Mouse (Mus musculus) spleen, postnatal 10 days (tissue): ENCODE results near the gene Cnnm2.
A peak's percentile ranks its signal among the peaks of the same experiment; 100 is the strongest.

Experiments
- DNase-seq, 2 experiments: peaks; one replicate each; pipeline ENCODE4 v3.0.0; 2021 to 2022; ENCODE audit warnings: low spot score in 2 of 2

The Cnnm2 gene

DNA sequence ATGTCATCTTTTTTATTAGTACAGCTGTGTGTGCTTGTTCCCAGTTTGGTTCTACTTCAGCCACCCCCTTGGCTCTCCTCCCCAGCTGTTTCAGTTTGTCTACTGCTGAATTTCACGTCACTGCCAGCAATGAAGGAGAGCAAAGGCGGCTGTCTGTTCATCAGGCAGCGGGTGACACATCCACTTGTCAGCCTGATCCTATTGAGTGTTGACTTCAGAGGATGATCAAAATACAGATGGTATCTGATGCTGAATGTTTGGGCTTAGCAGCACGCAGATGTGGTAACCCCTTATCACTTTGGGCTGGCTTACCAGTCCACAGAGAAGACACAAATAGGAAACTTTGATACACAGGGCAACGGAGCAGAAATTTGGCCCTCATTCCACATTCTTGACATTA is 85.1 kb downstream of the Cnnm2 start:
- peak; percentile 37 to 52 for DNase-seq

DNA sequence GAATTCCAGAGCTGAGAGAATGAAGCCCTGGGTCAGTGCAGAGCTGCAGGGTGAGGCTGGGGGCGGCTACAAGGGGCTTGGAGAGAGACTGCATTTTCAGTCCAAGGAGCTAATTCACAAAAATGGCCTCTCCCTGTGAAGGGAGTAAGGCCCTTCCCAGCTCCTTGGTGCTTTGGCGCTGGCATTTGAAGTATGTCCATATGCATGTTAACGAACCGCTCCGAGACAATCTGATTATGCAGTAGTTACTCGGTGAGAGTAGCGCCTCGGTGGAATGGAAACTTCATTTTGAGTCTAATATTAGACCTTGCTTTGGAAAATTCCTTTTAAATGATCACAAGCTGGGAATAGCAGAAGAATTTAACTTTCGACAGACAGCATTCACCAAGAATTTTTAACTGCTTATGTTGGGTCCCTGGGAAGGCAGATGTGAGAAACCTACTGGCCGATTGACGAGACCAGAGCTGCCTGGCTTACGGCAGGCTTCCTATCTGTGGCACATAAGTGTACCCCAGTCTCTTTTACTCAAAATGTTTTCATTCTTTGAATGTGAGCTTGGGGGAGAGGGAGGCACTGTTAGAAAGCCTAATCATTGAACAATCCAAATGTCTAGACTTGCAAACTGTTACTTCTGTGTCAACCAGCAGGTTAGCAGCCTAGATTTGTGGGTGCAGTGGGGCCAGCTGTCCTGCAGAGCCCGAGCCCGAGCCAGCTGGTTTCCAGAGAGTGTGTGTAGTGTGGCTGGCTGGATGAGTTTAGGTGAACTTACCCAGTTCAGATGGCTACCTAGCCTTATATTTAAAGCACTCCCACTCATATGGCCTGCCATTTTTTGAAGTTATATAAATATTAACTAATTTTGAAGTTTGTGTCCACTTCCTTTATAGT is 87.2 kb downstream of the Cnnm2 start:
- DNase-seq, result peak; percentile 56

DNA sequence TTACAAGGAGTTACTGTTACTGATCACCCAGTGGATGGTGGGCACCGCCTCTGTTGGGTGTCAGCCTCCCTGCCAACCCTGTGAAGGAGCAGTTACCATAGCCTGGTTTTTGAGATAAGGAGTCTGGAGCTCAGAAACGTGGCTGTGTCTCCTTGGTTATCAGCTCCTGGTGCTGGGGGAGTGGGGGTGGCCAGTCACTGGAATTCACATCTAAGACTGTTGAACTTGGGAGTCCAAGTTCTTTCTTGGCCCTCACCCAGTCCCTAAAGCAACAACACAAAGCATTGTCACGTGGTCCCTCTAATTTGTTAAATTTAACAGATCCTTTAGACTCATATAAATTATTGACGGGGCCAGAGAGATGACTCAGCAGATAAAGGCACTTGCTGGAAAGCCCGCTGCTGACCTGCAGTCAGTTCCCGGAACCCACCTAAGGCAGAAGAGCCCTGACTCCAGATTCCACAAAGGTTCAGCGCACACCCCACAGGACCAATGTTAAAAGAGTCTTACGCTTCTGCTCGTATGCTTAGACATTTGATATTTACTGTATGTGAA is 88.1 kb downstream of the Cnnm2 start:
- DNase-seq, result peak; percentile 68 to 80

DNA sequence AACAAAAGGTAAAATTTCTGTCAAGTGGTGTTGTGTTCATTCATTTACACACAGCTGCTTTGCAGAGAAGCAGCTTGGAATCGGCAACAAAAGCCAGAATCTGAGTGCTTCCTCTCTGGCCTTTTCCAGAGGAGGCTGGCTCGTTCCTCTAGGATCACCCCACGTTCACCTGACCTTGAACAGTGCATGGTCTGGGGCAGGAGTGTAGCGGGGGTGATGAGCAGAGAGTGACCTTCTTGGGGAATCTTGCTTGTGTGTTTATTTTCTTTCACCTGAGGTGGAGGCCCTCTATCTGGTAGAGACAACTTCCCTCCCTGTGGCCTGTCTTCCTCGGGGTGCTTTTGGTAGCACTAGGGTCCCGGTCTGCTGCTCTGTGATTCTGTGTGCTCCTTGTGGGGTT is 94.8 kb downstream of the Cnnm2 start:
- DNase-seq, result no peak

DNA sequence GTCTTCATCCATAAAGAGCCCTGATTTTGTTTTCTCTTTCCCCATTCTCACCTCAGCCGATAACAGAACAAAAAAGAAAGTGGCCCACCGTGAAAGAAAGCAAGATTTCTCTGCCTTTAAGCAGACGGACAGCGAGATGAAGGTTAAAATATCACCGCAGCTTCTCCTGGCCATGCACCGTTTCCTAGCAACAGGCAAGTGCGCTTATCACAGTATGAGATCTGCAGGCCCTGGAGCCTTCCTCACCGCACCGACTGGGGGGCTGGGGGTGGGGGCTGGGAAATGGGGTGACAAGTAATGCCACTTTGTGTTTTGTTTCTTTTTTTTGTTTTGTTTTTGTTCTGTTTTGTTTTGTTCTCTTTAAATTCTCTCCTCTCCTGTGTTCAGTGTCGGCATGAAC is 95.4 kb downstream of the Cnnm2 start:
- no peak for DNase-seq

DNA sequence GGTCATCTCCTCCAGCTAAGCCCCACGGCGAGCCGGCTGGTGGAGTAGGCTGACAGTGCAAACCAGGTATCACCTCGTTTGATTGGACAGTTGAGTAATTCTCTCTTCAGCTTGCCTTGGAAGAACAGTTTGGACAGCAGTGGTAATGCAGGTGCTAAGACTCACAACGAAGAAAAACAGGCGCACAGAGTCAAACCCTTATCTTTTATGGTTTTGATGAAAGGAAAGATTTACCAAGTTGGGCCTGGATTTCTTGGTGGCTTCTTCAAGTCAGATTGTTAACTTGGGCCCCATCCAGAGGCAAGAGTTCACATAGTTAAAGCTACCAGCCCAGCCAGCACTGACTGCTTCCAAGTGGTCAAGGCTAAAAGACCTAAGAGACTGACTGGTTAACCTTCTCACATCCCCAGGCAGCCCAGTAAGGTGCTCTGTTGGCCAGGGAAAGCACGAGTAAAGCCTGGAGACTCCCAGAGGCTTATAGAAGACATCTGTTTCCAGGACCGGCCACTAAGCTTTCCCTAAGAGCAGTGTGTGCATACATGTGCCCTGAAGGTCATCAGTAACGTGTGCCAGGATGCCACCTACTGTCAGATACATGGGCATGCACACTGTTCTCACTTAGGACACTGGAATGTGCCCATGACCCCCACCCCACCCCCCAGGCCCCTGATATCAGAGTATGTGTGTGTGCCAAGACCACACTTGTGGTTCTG is 96.0 kb downstream of the Cnnm2 start:
- no peak for DNase-seq

DNA sequence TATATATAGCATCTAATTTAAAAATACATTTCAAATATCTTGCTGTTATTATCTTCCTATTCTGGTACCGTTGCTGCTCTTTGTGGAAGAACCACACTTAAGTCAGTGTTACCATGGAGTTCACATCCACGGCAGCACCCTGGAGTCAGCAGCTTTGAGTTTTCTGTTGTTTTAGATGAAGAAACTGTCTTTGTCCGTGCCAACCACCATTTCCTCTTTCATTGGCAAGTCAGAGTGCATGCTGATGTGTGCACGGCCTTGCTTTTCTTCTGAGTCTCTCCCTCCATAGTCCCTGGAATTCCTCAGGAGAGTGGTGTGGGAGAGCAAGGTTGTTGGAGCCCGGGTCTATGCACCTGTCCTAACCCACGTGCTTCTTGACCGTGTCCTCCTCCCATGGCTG is 96.8 kb downstream of the Cnnm2 start:
- DNase-seq, result no peak

DNA sequence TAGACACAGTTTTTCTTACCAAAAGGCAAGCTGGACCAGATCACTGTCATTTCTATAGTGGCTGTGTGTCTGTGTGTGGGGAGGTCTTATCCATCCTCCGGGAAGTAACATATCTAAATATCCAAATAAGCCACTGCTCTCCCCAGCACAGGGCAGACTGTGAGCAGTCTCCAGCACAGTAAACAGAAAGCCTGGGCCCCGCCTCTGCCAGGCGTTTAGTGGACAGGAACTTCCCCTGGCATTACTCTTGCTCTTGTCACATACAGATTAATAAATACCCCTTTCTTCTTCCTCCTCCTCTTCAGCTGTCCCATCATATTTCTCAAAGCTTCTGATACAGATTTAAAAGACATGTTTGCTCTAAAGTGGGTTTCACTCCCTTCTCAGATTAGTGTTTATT is 101.2 kb downstream of the Cnnm2 start:
- peak in 1 of 2 experiments; percentile 7 for DNase-seq

DNA sequence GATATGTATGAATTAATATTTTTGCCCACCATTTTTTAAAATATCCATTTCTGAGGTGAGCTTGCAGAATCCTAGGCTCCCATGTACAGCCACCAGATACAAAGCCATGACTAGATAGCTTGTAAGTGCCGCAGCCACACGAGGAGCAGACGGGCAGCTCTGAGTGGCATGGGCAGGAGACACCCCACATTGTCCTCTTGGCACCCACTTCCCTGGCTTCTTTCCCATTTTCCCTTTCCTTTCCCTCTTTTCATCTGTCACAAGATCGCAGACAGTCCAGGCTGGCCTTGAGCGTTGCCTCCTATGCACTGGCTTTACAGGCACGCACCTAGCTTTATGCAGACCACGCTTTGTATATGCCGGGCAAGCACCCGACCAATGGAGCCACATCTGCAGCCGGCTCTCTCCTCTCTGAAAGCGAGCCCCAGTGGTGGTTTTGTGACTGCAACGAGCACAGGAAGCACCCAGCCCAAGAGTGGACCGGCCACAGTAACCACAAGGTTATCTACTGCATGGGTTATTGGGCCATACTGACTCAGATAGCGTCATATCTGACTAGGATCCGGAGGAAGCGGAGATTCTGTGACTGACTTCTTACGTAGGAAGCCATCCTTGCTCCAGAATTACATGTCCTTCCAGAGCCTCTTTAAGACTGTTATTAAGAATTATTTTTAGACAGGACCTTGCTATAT is 102.0 kb downstream of the Cnnm2 start:
- DNase-seq, result peak; percentile 26 to 45

DNA sequence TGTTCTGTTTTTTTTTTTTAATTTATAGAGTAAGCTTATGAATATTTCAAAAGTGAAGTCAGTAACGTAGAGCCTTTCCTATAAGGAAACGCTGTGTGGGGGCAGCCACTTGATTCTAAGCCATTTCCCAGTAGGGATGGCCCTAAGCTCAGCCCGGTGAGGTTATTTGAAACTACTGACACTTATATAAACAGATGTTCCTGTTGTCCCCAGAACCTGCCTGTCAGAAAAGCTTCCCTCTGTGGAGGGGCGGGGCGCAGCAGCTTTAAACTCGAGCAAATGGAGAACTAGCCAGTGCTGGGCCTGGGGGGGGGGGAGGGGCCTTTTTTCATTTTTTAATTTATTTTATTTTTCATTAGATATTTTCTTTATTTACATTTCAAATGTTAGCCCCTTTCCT is 102.7 kb downstream of the Cnnm2 start:
- peak in 1 of 2 experiments; percentile 44 for DNase-seq

DNA sequence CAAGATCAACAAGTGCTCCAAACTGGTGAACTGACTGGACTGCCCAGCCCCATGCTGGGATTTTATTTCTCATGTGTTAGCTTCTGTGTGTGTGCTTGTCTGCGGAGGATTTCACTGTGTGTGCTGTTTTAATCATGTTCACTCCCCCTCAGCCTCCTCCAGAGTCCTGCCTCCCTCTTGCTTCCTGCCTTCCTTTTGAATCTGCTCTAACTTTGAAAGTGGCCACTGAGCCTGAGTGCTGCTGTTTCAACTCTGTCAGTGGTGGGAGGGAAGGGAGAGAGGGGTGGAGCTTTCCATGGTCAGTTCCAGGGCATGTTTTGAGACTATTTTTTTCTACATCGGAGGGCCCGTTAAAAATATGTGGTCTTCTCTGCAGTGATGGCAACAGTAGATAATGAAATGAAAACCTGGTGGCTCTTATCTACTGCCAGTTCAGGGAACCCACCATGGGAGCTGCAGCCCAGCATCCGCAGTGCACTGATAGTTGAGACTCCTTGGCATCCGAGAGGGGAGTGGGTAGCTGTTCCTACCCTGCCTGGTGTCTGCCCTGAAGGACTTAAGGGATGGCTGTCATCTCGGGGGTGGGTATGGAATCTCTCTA is 103.4 kb downstream of the Cnnm2 start:
- peak in 1 of 2 experiments; percentile 6 for DNase-seq

DNA sequence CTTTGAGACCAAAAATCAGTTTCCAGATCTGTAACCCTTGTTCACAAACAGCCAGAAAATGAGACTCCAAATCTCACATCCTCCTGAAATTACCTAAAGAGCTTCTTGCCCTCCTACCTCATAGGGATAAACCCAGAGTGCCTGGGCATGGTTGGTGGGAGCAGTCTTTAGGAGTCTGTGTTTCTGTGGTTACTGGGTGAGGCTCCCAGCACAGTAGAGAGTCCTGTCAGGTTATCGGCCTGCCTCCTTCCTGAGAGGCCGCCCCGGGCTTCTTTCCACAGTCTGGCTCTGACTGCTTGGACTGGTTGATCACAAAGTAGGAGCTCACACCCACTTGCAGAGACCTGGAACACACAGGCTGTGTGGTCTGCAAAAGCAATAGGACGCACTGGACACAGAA is 104.0 kb downstream of the Cnnm2 start:
- peak in 1 of 2 experiments; percentile 9 for DNase-seq

DNA sequence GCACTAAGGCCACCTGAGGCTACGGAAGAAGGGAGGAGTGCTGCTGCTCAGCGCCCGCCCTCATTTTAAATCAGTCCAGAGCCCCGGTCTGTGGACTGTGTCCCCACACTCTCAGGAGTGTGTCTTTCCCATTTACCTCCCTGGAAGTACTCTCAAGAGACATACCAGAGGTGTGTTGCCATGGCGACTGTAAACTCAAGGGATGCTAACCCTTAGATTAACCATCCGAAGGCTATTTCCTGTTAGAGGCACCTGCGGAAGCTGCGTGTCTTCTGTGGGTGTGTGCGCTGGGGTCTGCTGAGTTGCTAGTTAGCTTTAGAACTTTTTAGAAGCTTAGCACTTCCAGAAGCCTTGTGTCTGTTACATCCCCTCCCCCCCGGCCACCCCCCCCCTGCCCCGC is 107.7 kb downstream of the Cnnm2 start:
- DNase-seq, result peak in 1 of 2 experiments; percentile 6

DNA sequence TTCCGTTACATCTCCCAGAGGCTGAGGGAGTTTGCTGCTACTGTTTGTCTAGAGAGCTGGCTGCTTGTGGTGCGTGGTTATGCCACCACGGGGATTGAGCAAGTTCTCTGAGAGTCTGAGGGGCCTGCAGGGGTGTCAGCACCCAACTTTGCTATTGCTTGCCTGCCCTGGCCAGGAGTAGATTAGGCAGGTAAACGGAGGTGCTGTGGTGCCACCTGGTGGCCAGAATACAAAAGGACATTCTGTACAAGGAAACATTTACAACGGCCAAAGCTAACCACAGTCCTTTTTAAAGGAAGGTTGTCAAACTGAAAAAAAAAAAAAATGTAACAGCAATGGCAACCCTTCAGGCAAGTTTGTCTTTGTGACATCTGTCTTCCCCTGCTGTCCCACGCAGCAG is 108.1 kb downstream of the Cnnm2 start:
- DNase-seq, result peak; percentile 84 to 89

DNA sequence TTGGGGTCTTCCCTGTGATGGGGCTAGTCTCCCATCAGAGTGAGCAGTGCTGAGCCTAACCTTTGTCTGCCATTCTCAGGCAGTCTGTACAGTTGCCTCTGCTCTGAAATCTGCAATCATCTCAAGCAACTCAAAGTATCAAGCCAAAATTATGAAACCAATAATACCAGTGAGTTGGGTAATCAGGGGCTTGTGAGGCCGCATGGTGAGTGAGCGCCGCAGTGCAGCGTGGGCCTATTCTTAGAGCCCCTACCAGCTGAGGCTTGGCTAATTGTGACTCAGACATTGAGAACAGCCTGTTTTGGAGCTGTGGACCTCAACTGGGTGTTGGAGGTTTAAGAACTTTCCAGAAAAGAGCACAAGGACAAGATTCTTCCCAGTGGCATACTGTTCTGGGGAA is 109.7 kb downstream of the Cnnm2 start:
- no peak for DNase-seq

DNA sequence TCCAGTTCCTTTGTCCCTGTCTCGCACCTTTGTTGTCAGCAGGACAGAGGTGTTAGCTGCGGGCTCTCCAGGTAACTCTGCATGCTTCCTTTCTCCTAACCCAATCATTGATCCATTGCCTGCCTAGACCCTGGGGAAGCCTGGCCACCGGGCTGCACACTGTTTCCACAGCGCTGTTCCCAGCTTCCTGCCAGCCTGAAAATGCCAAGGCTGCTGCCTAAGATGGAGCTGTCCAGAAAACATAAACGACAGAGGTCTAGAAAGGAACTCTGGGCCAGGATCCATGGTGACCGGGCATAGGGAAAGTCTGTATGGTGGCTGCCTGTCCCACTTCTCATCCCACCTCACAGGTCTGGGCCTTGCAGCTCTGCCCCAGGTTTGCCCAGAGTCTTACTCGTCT is 110.3 kb downstream of the Cnnm2 start:
- no peak for DNase-seq

DNA sequence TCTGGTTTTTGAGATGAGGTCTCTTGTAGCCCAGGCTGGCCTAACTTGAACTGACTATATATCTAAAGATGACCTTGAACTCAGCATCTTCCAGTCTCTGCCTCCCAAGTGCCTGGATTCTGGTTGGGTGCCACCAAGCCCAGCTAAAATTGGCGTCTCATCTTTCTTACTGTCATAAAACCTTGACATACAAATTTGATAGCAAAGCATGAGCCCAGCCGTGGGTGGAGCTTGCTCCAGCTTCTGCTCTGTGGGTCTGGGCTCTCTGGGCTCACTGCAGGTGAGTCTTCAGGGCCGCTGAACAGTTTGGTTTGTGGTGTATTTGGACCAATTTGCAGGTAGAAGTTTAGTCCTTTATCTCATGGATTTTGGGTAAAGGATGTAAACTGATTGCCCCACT is 112.5 kb downstream of the Cnnm2 start:
- DNase-seq, result no peak

DNA sequence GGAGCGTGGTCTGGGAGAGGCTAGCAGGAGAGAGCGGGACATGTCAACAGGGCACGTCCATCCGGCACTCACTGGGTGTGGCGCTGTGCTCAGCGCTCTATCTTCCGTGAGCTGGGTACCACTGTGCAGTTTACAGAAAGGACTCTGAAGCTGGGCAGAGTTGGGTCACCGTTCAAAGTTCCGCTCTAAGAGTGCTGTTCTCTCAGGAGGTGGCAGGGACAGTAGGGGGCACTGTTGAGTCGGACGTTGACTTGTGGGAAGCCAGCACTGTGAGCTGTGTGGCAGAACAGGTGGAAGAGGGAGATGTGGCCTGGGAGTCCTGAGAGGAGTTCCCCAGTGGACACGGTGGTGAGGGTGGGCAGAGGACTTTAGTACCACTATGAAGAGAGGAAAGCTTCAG is 114.4 kb downstream of the Cnnm2 start:
- DNase-seq, result peak; percentile 81 to 92

DNA sequence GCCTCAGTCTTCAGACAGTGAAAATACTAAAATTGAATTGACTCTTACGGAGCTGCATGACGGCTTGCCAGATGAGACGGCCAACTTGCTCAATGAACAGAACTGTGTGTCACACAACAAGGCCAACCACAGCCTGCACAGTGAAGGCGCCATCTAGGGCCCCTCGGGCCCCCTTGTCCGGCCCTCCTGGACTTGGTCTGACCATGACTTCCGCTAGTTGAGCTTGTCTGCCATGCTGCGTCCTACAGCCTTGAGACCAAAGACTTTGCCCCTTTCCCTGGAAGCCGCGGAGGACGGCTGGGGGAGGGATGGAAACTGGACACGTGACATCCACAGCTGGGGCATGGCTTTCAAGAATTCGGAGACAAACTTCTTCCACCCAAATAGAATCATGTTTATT is 116.5 kb downstream of the Cnnm2 start:
- DNase-seq, result no peak

DNA sequence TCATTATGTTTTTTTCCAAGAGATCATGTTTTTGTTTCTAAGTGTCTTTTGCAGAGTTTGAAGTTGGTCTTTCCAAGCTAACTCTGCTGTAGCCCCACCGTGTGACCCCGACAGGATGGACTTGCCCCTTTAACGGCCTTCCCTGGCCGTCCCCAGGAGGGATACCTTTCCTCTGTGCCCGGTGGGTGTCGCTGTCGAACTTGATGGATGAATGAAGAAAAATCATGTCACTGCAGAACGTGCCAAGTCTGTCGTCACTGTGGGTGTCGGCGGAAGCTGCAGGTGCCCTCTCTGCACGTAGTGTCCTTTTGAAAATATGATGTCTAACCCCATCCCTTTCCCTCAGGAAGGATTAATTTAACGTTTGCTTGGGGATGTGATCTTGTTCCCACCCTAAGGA is 117.0 kb downstream of the Cnnm2 start:
- DNase-seq, result peak in 1 of 2 experiments; percentile 77

DNA sequence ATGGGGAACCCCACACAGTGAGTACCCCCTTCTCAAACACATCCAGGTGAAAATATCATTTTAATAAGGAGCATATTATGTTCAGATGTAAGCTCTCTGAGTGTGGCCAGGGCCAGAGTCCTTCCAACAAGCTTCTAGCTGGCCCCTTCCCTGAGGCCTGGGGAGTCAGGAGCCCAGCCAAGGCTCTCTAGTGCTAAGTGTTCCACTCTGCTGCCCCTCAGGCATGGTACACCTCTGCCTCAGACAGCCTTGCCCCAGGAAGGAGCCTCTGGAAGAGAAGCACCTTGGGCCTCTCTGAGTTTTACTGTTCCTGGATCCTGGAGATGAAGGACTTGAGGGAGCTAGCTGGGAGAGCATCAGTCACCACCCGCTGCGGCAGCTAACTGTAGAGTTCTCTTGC is 118.5 kb downstream of the Cnnm2 start:
- no peak for DNase-seq

DNA sequence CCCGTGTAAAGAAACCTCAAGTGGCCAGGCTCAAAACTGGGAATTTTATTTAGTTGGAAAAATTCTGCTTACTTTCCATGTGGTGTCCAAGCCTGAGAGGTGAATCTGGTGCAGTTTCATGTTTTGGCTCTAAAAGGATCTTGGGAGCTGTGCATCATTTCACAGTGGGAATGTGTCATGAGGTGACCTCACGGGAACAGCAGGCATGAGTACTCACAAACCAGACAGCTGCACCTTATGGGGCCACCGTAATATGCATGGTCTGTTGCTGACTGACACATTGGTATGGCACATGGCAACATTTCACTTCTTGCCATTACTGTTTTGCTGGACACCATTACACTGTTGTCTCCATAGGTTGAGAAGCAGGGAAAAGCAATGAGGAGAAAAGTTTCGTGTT is 124.0 kb downstream of the Cnnm2 start:
- no peak for DNase-seq
